Mouse (Mus musculus) T-cell, adult 2 months (primary cell): ENCODE results near the gene Prodh2.

ENCODE experiments used
- DNase-seq: peaks from one replicate; pipeline ENCODE4 v3.0.0; 2022; ENCODE audit warnings: low spot score

Gene Prodh2

DNA sequence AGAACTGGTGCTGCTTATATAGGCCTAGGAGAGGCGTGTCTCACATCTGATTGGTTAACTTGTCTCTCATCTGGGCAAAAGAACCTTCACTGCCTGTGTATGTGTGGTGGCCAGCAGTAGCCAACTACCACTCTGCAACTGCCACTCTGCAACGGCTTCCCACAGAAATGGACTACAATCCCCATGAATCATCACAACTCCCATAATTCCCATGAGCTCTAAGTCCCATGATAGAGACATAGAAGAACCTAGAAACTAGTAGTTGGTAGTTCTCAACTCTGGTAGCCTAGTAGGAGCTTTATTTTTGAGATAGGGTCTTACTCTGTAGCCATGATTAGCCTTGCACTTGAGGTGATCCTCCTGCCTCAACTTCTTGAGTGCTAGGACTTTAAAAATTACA is 56.5 kb downstream of the Prodh2 start:
- DNase-seq: no peak

DNA sequence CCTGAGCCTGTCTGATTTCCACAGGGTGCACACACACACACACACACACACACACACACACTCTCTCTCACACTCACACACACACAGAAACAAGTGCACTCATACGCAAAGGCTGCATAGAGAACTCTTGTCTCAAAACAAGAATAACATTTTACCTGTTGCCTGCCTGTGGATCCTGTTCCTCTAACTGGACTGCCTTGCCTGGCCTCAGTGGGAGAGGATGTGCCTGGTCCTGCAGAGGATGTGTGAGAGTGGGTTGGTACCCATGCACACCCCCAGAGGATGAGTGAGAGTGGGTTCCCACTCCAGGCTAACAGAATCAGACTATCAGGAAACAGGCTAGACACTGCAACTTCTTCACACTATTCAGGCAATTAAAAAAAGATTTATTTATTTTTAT is 57.2 kb downstream of the Prodh2 start:
- no peak for DNase-seq

DNA sequence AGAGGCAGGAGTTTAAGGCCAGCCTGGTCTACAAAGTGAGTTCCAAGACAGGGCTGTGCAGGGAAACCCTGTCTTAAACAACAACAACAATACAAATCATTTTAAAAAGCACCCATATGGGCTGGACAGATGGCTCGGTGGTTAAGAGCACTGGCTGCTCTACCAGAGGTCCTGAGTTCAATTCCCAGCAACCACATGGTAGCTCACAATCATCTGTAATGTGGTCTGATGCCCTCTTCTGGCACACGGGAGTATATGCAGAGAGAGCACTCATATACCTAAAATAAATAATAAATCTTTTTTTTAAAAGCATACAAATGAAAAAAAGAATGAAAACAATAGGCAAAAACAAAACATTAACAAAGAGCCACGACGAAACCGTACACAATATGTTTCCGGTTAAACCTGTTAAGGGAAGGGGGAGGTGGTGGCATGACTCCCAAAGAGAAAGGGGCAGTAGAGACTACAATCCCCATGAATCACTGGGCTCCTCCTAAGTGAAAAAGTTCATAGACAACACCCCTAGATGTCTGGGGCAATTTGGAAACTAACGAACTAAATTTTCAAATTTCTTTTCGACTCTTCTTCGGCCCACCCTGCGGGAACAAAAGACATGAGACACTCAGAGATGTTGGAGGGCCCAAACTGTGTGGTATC is 58.2 kb downstream of the Prodh2 start:
- no peak for DNase-seq

DNA sequence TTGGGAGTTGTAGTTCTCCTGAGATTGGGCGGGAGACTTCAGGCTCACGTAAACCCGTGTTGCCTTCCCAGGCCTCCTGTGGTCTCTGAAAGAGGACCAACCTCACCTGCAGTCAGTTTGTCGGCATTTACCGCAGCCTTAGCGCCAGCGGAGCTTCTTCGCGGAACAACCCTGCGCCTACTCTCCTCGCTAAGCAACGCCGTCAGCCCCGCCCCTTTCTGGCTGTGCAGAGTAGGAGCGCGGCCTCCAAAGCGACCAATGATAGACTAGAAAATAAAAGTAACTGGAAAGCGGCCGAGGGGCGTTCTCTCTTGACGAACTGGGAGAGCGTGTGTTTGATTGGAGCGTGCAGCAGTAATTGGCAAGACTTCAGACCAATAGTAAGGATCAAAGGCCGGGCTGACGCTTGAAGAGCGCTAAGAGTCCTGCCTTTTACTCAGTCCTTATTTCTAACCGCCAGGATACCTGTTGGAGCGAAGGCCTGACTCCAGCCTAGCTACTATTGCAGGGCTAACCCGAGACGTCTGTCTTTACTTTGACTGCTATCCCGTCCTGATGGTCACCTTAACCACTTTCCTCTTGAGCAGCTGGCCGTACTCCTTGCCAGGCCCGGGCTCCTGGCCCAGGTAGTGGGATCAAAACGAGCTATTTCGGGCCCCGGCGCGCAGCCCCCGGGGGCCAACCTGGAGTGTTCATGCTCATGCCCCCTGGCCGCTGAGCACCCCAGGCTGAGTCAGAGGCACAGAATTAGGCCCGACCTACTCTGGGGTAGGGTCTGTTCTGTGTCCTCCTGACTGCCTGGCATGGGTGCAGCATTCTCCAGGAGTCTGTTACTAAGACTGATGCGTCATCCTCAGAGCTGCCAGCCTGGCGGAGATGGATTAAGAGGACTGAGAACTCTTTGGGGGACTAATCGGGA is 58.9 kb downstream of the Prodh2 start, which contains the start of the genes Hspb6 and Proser3:
Gene Hspb6 (plus strand): TSS at position 77 of the 919 bp plus-strand sequence.
Gene Proser3 (minus strand): TSS at position 198 of the 919 bp plus-strand sequence.
- peak; percentile 95 for DNase-seq

DNA sequence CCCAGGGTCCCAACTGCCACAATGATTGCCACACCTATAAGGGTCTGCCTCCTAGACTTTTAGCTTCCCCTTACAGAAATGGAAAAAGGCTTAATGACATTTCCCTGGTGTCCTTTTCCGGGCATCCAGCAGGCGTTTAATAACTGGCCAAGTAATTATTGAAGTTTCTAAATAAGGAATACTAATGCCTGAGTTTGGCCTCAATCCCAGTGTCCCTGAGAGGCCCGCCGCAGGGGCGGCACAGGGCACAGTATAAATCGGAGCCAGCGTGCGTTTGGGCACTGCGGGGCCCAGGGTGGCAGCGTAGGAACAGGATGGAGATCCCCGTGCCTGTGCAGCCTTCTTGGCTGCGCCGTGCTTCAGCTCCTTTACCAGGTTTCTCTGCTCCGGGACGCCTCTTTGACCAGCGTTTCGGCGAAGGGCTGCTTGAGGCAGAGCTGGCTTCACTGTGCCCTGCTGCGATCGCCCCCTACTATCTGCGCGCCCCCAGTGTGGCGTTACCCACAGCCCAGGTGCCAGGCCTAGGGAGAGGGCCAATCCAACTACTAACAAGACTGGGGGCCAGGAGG is 59.7 kb downstream of the Prodh2 start:
- DNase-seq: no peak

DNA sequence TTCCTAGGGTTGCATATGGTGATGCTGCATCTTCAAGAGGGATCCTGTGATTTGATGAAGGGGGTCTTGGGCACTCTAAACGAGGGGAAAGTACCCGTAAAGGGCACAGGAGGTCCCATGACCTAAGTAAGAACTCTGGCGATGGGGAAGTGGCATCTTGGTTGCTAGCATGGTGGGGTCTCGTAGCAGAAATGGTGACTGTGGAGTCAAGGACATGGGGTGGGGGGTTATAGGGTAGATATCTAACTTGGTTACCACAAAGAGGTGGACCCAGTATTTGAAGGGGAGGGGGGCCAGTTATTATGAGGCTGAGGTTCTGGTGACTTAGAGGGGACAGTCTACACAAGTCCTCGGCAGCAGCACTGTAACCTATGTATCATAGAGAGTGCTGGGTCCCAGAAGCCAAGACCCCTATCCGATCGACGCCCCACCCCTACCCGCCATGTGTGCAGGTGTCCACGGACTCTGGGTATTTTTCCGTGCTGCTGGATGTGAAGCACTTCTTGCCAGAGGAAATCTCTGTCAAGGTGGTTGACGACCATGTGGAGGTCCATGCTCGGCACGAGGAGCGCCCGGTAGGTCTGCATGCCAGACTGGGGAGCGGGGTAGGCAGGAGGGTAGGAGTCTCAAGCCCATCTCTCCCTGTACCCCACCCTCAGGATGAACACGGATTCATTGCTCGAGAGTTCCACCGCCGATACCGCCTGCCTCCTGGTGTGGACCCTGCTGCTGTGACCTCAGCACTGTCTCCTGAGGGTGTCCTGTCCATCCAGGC is 60.6 kb downstream of the Prodh2 start:
- no peak for DNase-seq

DNA sequence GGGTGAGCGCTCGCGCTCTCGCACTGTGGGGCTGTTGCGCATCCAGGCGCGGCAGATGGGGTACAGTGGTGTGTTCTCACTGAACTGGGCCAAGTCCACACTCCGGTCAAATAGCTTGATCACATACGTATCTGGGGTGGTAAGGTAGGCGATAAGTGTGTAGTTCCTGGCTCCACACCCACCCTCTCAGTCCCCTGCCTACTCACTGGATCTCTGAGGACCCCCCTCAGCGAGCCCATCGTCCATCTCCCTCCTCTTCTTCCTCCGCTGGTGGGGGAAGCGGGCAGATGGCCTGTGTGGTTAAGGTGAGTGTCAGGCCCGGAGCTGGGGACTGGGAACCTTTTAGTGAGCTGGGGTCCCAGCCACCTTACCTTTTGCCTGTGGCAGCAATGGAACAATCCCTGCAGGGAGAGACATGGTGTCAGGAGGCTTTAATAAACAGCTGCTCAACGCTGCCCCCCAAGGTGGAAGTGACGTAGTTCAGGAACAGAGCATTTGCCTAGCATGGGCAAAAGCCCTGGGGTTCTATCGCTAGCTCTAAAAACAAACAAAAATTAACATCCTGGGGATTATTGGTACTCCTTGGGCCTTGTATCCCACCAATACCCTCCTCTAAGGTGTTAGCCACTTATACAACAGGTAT is 63.6 kb downstream of the Prodh2 start:
- peak; percentile 29 for DNase-seq

DNA sequence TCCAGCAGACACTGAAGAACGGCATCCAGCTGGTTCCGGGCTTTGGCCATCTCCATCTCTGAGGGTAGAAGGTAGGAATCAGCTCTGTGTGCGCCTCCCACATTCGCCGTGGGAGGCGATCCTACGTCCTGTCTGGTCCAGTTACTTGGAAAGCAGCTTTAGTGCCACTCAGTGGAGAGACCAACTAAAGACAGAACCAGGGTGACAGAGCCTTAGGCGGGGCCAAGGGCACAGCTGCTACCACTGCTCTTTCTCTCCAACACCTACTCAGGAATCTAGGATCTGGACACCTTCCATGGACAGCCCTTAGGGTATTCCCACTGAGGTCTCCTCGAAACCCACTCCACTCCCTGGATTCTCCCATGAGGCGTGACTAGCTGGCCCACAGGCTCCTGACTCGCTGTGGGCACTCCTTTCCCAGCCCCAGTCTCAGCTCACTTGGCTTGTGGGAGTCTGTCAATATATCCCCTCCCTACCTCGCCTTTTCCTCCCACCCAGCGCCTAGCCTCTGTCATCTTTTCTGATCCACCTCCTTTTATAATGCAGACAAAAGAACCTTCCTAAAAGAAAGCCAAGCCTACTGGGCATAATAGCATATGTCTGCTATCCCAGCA is 64.6 kb downstream of the Prodh2 start:
- no peak for DNase-seq

DNA sequence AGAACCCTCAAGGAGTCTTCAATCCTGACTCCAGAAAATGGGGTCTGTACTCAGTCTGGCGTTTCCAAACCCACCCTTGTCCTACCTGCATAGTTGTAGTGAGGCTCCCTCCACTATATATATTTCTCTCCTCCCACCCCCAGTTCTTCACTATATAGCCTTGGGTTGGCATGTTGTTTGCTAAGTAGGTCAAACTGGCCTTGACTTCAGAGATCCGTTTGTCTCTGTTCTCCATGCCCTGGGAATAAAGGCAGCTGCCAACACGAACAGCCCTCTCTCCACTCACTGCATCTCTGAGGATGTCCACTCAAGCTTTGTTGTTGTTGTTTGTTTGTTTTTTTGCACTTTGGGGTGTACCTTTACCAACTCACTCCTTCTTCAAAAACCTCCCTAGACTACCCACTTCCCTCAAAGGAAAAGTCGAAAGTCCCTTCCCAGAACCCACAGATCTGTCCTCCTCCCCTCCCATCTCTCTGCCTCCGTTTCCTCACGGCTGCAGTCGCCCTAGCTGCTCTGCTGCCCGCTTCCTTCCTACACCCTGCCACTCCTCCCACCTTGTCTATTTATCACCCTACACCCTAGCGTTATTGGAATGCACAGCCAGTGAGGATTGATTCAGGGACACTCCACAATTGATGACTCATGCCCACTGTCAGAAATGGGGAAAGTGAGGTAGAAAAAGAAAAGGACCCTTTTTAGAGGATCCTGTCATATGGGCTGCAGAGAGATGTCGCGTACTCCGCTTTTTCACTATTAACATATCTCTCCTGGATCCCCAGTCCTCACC is 65.4 kb downstream of the Prodh2 start:
- no peak for DNase-seq

DNA sequence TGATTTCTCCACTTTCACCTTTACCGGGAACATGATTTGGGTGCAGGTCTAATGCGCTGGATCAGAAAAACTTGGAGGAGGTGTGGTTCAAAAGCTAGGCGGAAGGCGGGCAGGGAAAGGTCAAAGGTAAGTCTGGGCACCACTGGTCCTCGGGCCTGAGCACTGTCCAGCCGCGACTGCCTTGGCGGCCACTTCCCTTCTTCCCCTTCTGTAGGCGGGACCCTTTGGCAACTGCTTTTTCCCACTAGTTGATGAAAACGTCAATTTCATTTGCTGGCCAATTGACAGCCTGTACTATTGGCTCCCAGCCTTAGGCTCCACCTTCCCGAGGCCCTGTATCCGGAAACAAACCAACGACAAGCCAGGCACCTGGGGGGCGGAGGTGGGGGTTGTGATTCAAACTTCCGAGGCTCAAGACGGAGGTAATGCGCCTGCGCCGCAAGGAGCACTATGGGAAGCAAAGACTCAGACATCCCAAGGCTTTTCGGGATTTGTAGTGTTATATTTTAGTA is 66.1 kb downstream of the Prodh2 start, which contains the start of gene Lin37:
Gene Lin37 (minus strand): TSS at position 396 of the 512 bp plus-strand sequence.
- DNase-seq: peak; percentile 90

DNA sequence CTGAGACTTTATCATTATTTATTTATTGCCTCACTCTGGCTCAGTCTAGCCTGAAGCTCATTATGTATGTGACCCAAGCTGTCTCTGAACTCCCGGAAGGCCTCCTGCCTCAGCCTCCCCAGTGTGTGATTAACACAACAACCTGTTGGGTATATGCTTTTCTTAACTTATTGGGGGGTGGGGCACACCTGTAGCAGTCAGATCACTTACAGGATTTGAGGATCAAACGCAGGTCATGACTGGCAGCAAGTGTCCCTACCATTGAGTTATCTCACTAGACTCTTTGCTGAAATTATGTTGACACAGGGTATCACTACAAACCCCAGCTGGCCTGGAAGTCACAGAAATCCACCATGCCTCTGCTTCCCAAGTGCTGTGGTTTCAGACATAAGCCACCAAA is 66.9 kb downstream of the Prodh2 start:
- DNase-seq: no peak

DNA sequence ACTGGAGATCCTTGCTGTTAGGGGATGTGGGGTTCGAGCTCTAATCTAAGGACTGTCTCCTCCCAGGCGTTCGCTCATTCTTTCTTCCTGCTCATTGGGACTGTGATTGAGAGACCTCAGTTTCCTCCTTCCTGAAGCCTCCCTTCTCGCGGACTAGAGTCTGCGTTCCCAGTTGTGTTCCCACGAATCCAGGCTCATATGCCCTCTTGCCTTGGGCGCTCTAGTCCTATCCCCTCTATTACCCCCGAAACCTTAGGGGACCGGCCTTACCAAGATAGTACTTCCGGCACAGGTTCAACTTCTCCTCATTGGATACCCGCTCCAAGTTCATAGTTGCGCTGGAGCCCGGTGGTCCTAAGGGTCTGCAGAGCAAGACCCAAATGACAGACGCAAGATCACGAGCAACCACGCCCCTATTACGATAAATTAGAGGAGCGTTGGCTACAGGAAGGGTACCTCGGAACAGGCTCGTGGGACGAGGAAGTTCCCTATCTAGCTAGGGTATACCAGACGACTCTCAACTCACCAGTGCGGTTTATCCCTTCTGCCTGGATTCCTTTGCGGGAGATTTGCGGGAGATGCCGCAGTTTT is 69.2 kb downstream of the Prodh2 start:
- DNase-seq: no peak
